Mouse (Mus musculus) left cerebral cortex, postnatal 14 days (tissue): ENCODE data around the gene Garnl3. TPM values are rescaled to one million over a fixed set of nuclear protein-coding genes. Genes with fewer than 3 reads are reported as not detected.
"Not testable (repeated sequence)": the region's sequence is repeated elsewhere in the genome, so short reads cannot be mapped to it uniquely, and the experiment has no call there.

Source experiments
- DNase-seq, 2 experiments: peaks; one replicate each; pipeline ENCODE4 v3.0.0; 2021 to 2022; ENCODE audit warnings: low spot score in 2 of 2, mixed read lengths in 1 of 2
- intact Hi-C: fragments of 180-260 bp; cut with DNase I; formaldehyde crosslinking; loops from one replicate; pipeline ENCODE4 v1.15.1; 2025
- total RNA-seq, 2 experiments: library from RNA; stranded (reverse); gene quantifications; 2 replicates each; pipeline ENCODE4 v1.2.3; 2021

Garnl3 gene
- total RNA-seq, 2 experiments from 2014 or later: 156 to 159 TPM

DNA sequence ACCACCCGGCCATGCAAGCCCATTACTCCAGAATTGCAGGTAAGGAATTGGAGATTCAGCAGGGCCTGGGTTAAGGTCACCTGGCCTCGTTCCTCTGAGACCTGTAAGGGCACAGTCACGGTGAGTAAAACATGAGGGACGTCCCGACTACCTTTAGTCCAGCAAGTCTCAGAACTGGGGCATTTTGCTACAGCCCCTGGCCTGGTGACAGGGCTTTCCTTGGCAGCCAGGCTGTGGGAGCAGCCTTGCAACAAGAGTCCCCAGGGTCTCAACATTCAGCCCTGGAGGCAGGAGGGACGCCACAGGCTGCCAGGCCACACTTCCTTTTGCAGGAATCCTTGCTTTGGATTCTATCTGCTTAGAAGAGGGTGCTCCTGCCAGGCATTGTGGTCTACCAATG is 88.7 kb downstream of the Garnl3 start:
- intact Hi-C loops: no loop called here
- DNase-seq: no peak

DNA sequence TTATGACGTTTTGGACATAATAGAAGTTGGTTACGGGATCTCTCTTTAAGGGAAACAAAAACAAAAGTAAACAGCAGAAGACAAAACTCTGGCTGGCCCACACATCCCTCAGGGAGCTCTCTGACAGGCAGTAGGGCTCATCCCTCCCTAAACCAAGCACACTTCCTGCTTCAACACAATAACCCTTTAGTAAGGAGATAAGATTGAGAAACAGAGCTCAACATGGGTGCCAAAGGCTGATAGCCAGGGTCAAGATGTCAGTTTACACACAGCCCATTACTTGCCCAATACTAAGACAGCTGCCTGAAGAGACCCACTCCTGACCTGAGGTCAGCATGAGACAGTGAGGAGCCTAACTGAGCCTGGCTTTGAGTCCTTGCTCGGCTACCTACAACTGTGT is 89.9 kb downstream of the Garnl3 start:
- intact Hi-C loops: no loop called here
- DNase-seq: no peak

DNA sequence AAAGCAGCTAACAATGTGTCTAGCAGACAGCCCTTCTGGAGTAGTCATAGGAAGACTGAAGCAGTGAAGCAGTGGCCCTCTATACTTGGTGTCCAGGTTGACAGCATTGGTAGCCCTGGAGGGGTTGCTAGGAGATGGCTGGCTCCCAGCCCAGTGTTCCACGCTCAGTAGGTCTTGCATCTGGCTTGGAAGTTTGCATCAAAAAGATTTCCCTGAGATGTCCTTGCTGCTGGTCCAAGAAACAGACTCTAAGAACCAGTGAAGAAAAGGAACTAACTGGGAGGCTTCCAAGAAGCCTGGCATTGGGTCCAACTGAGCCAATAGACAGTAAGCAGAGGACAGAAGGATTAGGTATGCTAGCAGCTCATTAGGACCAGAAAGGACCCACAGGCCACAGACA is 94.0 kb downstream of the Garnl3 start:
- intact Hi-C loops: no loop called here
- peak; percentile 75 to 88 for DNase-seq

DNA sequence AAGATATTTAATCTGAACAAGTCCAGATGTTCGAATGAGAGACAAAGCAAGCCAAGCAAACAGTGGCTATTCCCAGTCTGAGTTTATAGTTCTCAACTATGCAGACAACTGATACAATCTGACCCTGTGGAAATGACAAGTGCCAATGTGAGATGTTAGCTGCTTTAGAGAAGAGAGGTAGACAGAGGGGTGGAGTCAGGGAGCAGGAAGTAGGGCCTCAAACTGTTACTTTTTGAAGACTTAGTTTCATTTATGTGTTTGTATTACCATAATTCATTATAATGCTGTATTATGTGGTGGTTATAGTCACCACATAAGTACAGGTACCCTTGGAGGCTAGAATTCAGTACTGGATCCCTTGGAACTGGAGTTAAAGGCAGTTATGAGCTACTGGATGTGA is 96.2 kb downstream of the Garnl3 start:
- no peak for DNase-seq
- intact Hi-C loops: no loop called here

DNA sequence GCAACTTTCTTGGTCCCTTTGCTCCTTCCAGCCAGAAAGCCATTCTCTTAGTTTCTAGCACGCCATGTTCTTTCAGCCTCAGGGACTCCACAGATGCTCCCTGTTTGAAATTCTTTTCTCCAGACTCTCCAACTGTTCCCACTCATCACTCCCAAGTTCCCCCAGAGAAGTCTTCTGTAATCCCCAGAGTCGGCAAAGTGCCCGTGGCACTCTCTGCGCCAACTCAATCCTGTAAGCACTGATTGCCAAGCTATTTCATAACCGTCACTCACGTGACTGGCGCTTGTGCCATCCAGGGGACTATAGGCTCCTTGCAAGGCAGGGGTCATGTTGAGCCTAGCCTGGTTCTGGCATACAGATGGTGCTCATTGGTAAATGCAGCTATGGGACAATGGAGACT is 98.2 kb downstream of the Garnl3 start:
- DNase-seq: peak; percentile 81 to 94
- intact Hi-C loops: no loop called here

DNA sequence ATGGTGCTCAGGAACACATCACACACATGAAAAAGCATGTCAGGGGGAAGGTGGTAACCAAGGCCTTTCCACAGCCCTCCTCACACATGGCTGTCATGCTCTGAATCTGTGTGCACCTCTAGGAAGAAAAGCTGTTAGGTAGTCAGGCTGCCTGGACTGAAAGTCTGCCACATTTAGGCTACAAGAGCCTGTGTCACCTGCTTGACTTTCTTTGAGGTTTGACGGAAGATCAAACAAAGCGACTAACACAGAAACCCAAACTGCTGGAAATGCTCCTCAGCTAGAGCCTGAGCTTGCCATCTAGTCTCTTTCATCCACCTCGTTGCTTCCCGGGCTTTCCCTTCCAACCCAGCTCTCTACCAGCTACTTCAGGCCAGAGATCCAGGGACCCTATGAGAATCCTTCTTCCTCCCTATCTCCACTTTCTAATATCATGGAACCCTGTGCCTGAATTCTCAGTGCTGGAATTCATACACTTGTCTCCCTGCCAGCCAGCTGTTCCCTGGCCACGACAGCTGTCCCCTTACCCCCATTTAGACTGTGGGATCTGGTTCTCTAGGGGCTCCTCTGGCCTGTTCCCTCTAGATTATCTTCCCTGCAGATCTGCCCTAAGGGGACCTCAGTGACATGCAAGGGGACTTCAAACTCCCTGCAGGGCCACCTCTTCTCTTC is 98.9 kb downstream of the Garnl3 start:
- DNase-seq: no peak
- intact Hi-C loops: no loop called here

DNA sequence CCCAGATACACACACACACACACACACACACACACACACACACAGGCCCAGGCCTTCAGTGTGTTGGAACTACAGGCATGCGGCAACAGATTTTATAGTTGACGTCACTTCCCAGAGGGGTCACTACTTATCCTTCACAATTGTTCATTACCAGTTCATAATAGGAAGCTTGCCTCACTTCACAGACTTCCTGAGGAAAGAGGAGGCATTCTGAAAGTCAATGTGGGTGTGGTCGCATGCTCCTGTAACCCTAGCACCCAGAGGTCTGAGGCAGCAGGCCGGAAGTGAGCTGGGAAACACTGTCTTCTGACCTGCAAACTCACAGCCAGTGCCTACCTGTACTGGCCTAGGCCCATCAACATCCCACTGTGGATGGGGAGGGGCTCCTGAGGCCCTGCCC is 106.4 kb downstream of the Garnl3 start:
- intact Hi-C loops: no loop called here
- DNase-seq: no peak

DNA sequence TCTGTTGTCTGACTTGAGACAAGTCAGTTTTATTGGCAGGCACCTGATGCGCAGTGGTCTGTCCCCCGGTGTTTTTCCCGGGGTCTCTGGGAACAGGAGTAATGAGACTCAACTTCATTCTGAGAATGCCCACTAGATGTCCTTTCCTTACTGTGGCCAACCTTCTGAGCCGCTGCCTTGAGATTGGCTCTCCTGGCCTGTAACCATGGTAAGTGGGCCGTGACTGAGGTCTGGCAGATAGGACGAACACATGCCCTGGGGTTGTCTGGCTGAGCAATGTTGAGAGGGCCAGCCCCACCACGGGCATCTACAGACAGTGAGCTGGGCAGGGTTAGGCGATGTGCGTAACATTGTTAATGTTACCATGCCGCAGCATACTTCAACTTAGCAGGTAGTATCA is 106.9 kb downstream of the Garnl3 start:
- intact Hi-C loops: no loop called here
- DNase-seq: peak in 1 of 2 experiments; percentile 46

DNA sequence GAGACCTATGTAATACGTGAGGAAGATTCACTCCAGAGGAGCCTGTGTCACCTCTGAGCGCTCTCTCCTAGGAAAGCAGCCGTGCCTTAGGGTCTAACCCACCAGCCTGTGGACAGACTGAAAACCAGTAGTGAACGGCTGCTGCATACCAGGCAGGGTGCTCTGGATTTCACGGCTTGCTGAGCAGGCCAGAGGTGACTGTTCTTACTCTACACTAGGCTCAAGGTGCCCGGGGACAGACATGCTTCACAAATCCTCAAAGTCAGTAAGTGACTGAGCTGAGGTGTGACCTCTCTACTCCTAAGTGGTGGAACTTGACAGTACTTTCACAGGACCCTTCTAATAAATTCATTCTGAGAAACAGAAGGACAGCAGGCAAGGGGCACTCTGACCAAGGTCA is 108.6 kb downstream of the Garnl3 start:
- intact Hi-C loops: no loop called here
- DNase-seq: no peak

DNA sequence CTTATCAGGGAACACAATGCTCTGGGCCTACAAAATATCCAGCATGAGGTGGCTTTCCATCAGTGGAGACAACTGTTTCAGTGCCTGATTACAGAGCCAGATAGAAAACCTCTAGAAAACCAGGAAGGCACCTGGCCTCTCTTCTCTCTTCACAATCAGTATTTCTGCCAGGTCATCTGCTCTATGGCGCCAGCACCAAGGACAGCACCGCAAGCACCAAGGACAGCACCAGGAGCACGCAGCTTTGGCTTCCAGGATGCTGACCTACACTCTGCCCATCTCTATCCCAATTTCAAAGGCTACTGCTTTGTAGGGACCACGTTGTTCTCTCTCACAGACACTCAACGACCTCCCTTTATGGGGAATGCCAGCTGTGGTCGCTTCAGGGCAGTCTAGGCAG is 113.4 kb downstream of the Garnl3 start:
- no peak for DNase-seq
- intact Hi-C loops: no loop called here

DNA sequence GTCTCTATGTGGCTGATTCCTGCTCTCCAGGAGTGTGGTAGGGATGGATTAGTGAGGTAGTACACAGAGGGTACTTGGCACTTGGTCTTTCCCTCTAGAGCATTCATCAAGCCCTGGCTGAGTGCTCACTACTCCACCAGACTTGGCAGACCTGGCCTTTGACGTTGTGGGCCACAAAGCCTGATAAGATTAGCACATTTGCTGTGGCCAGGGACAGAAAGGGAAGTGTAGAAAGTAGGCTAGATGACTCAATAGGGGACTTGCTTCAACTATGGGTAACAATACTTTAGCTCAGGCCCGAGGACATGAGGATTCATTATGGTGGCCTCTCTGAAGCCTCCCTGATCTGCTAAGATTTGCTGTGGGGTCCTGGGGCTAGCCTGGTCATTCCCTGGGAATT is 114.3 kb downstream of the Garnl3 start:
- no peak for DNase-seq
- intact Hi-C loops: no loop called here

DNA sequence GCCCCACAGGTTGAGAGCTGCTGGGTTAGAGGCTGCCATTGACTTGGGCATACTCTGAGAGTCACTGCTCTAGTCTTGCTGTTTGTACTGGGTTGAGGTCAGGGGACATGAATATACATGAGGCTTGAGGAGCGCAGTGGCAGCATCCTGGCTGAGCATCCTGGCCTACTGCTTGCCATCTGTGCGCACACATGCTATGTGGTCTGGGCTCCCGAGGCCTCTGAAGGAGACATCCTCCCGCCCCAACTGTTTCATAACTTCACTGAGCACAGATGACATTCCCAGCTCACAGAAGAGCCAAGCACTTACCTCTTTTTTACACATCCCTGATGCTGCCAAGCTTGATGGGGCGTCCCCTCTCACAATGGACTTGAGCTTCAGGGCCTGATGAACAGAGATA is 116.6 kb downstream of the Garnl3 start:
- intact Hi-C loops: no loop called here
- DNase-seq: no peak

DNA sequence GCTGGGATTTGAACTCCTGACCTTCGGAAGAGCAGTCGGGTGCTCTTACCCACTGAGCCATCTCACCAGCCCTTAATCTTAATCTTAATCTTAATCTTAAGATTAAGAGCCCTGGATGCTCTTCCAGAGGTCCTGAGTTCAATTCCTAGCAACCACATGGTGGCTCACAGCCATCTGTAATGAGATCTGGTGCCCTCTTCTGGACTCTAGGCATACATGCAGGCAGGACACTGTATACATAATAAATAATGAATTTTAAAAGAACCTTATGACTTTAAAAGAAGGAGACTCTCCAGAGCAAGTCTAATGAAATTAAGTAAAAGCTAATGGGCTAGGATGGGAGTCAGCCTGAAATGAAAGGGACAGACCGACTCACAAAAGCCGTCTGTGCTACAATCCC is 122.4 kb downstream of the Garnl3 start:
- DNase-seq, intact Hi-C loops: not testable (repeated sequence)

DNA sequence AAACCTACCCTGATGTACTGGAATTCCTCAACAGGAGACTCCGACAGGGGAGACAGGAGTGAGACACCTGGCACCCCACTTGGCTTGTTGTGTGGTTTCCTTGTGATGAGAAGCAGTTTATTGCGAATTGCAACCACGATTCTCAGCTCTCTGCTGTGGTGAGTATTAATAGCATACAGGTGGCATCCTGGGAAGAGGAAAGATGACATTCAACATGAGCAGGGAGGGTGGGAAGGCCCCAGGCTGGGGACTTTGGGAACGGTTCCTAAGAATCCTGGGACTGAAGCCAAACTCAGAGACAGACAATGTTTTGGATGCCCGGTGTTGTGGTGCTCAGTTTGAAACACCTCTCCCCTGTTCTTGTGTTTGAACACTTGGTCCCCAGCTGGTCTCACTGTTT is 126.4 kb downstream of the Garnl3 start:
- intact Hi-C loops: no loop called here
- DNase-seq: peak in 1 of 2 experiments; percentile 51

DNA sequence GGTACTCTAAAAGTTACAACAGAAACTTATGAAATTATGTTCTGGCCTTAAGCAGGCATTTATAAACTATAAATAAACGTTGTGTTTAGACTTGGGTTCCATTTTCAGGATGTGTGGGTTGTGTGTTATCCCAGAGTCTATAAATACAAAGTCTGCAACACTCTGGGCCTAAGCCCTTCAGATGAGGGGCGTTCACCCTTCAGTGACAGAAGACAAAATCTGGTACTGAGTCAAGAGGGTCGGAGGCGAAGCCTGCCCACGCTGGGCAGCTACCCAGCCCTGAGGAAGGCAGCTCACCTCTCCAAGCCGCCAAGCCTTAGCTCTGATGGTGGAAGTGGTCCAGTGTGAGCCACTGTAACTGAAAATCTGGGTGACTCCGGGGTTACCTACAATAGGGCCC is 129.3 kb downstream of the Garnl3 start:
- DNase-seq: no peak
- intact Hi-C loops: no loop called here

DNA sequence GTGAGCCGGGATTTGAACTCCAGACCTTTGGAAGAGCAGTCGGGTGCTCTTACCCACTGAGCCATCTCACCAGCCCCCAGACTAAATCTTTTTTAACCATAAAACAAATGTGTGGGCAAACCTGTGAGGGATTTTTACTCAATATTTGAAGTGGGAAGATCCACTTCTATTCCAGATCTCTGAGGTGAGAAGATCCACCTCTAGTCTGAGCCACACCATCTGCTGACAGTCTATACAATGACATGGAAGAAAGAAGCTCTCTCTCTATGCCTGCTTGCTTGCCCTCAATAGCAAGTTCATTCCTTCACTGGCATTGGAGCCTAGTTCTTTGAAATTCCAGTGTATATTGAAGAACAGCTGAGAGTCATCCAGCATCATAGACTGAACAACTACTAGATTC is 131.7 kb downstream of the Garnl3 start:
- intact Hi-C loops: no loop called here
- DNase-seq: no peak

DNA sequence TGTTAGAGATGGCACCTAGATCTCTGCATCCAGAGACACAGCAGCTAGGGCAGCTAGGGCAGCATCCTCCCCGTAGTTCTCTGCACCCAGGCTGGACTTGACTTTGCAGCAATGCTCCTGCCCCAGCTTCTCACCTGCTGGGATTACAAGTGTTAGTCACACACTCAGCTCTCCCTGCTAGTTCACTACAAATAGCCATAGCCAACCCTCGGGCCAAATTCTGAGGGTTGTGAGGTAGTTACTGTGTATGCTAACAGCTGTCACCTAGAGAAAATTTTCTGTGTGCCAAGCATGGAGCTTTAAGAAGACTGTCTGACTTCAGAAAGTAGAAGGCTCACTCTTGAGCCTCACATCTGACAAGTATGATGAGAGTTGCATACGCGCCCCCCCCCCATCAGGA is 133.7 kb downstream of the Garnl3 start:
- intact Hi-C loops: no loop called here
- DNase-seq: no peak

DNA sequence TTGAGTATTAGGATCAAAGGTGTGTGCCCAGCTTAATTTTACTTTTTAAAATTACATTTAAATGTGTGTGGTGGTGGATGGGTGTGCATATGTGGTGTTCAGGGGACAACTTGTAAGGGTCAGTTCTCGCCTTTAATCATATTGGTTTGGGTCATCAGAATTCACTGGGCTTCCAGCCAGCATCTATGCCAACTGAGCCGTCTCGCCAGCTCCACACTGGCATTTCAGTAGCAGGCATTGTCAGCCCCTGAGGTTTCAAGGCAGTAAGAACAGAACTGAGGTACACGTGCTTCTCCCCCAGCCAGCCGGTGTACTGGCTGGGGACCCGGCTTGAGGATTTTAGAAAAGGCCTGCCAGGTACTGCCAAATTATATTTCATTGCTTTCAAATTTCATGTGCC is 134.4 kb downstream of the Garnl3 start:
- intact Hi-C loops: no loop called here
- no peak for DNase-seq

DNA sequence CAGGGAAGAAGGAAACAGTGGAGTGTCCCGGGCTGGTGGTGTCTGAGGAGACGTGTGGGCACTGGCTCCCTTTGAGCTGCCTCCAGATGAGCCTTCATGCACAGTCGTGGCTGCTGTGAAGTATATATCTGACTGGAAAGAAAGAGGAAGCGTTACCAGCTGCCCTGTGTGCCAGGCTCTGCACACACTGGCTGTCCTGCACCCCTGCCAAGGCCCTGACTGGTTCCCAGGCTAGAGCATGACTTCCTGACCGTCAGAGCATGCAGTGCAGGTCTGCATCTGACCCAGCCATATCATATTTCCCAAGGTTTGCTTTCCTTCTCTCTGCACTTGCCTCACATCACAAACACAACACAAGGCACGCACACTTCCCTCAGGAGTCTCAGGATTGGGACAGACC is 139.3 kb downstream of the Garnl3 start:
- DNase-seq: no peak
- intact Hi-C loops: no loop called here

DNA sequence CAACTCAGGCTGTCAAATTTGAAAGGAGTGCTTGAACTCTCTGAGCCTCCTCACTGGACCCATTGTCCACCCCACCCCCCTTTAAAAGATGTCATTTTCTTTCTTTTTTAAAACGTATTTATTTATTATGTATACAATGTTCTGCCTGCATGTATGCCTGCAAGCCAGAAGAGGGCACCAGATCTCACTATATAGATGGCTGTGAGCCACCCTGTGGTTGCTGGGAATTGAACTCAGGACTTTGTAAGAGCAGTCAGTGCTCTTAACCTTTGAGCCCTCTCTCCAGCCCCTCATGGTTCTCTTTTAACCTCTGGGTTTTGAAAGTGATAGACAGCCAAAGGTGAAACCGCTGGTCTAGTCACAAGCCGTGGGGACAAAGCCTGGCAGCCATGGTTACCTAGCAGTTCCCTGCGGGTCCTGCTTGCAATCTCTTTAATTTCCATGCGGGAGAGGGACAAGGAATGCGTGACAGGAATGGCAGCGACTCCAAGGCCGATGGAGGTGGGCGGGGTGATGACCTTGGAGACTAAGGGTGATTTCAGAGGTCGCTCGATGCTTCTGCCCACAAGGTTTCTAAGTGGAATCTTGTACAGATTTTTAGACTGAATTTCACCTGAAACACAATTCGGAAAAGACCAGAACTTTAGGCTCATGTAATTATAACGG is 141.2 kb downstream of the Garnl3 start:
- no peak for DNase-seq
- intact Hi-C loops: no loop called here

DNA sequence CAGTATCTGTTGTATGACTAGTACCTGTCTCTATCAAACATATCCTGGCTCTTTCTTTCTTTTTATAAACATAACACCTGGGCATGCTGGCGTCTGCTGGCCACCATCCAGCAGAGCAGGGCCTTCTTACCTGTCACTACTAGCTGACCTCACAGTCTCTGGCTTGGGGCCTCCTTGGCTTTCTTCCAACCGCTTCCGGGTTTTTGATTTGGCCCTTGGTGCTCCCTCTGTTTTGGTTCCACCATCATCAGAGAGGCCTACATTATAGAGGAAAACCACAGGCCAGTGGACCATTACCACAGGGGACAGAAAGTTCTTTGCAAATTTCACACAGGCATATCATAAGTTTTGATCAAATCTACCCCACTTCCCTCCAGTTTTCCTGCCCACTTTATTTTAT is 142.1 kb downstream of the Garnl3 start:
- no peak for DNase-seq
- intact Hi-C loops: no loop called here

DNA sequence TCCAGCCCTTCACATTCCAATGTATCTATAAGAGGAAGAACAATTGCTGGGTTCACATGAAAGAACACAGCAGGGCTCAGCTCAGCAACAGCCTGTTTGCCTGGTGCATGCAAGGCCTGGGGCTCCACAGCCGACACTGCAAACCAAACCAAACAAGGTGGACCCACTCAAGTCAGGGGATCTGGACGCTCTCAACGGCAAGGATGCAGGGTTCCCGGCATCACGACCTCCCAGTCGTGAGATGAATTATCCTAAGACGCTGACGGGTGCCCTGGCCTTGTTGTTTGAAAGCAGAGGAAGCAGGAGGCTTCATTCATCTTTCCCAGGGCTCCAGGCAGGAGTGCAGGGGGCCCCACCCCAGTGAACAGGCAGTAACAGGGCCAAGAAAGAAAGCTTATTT is 145.6 kb downstream of the Garnl3 start:
- no peak for DNase-seq
- intact Hi-C loops: no loop called here
